Mouse (Mus musculus) cerebellum, adult 9-10 months (tissue): Measurements from ENCODE around the gene Spice1.

Source experiments
- DNase-seq: peaks from one replicate; pipeline ENCODE4 v3.0.0; 2022

Gene Spice1

GRCm38 (mm10) chr16:44347071-44347901 lies at the start of gene Spice1:
Spice1 (plus strand) TSS chr16:44347121.
- DNase-seq = peak; percentile 90

- DNase-seq = no peak
These were observed 47.4 kb upstream of the Spice1 start for GRCm38 (mm10) chr16:44299438-44300093.

GRCm38 (mm10) chr16:44302126-44302892 lies 44.6 kb upstream of the Spice1 start:
- no peak for DNase-seq

GRCm38 (mm10) chr16:44303822-44304221 lies 43.1 kb upstream of the Spice1 start:
- DNase-seq = no peak

- DNase-seq = no peak
These were observed 41.3 kb upstream of the Spice1 start for GRCm38 (mm10) chr16:44305606-44306005.

GRCm38 (mm10) chr16:44313422-44313821 lies 33.5 kb upstream of the Spice1 start:
- DNase-seq = no peak

GRCm38 (mm10) chr16:44316350-44316749 lies 30.6 kb upstream of the Spice1 start:
- no peak for DNase-seq

GRCm38 (mm10) chr16:44320232-44320631 lies 26.7 kb upstream of the Spice1 start:
- no peak for DNase-seq

GRCm38 (mm10) chr16:44328644-44329043 lies 18.3 kb upstream of the Spice1 start:
- DNase-seq = no peak

GRCm38 (mm10) chr16:44330657-44331056 lies 16.3 kb upstream of the Spice1 start:
- DNase-seq = peak; percentile 64

- DNase-seq = peak; percentile 67
These were observed 15.8 kb upstream of the Spice1 start for GRCm38 (mm10) chr16:44331154-44331553.

GRCm38 (mm10) chr16:44331671-44331994 lies 15.3 kb upstream of the Spice1 start:
- peak; percentile 52 for DNase-seq

GRCm38 (mm10) chr16:44331995-44332860 lies 14.7 kb upstream of the Spice1 start:
- peak; percentile 29 for DNase-seq

- DNase-seq = peak; percentile 82
These were observed 14.0 kb upstream of the Spice1 start, which contains the start of gene Sidt1 for GRCm38 (mm10) chr16:44332861-44333284. Sidt1 (minus strand) TSS chr16:44333196.

- DNase-seq = no peak
These were observed 9.4 kb upstream of the Spice1 start for GRCm38 (mm10) chr16:44337541-44337940.

GRCm38 (mm10) chr16:44349801-44350397 lies 3.0 kb downstream of the Spice1 start:
- no peak for DNase-seq

GRCm38 (mm10) chr16:44356291-44356690 lies 9.4 kb downstream of the Spice1 start:
- DNase-seq = no peak

GRCm38 (mm10) chr16:44357571-44358268 lies 10.8 kb downstream of the Spice1 start:
- no peak for DNase-seq

GRCm38 (mm10) chr16:44361921-44362890 lies 15.3 kb downstream of the Spice1 start:
- DNase-seq = peak; percentile 73

GRCm38 (mm10) chr16:44365522-44365921 lies 18.6 kb downstream of the Spice1 start:
- DNase-seq = no peak
